Mouse (Mus musculus): Measurements from ENCODE around the gene Nos3. TPM values are rescaled to one million over a fixed set of nuclear protein-coding genes. Genes with fewer than 3 reads are reported as not detected.

The Nos3 gene
- polyA plus RNA-seq, 1 experiment from 2014 or later = 1.8 TPM

DNA sequence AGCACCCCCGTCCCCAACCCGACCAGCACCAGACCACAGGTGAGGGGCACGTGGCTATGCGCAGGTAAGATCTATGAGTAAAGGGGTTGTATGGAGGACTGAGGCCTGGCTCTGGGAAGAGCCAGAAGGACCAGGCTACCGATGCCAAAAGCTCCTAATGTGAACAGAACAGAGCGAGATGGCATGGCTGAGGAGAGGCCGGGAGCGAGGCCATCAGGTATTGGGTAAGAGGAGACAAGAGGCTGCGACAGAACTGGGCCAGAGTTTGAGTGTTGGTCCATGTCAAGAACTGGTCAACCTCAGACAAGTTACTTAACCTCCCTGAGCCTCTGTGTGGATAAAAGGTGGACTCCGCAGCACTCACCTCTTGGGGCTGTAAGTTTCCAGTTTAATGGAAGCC is 353 bp downstream of the Nos3 start:
- TF ChIP-seq EP300 (IDR thresholded peaks at IDR 0.05; ENCODE audit: low read depth) (no peak), CTCF (IDR thresholded peaks at IDR 0.05; ENCODE audit: low read depth) (no peak)

DNA sequence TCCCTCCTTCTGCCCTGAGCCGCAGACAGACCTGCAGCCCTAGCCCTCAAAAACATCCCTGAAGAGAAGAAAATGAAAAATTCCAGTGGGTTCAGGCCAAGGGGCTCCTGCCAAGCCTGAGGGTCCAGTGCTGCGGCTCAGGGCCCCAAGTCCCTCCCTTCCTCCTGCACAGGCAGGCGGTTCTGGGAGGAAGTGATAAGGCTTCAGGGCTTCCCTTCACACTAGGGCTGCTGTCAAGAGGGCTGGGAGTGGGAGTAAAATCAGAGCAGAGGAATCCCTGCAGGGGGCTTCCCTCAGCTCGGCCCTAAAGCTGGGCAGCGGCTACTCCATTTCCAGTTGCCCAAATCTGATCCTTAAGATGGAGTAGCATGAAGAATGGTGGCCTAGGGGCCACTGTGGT is 918 bp downstream of the Nos3 start:
- Histone ChIP-seq H3K9me3 (ENCODE audit: low read length) (no peaks in the 10 kb centered on the region), H3K4me1 (ENCODE audit: insufficient read depth) (no peaks in the 10 kb centered on the region; the same call in 1 of the 2 replicates), H3K4me2 (ENCODE audit: low read depth, low read length) (peak overlapping the region; percentile 47), H3K9ac (replicated peaks) (no peak overlapping the region), H3K27ac (ENCODE audit: low read depth) (peak overlapping the region; percentile 16; the same call in 1 of the 2 replicates), H3K4me3 (ENCODE audit: low read depth, low read length) (0 out of 2 replicates have a peak overlapping the region, but pooled peaks have one; percentile 22), H3K27me3 (ENCODE audit: insufficient read depth, low read length) (no peaks in the 10 kb centered on the region), H3K36me3 (replicated peaks; ENCODE audit: insufficient read depth, low read length) (no peaks in the 10 kb centered on the region)
- no peak for TF ChIP-seq CTCF (IDR thresholded peaks at IDR 0.05; ENCODE audit: low read depth)
- TF ChIP-seq EP300 (IDR thresholded peaks at IDR 0.05; ENCODE audit: low read depth) = no peak
- 20% methylated on average over 5 of the region's 5 CpGs for WGBS (ENCODE audit: insufficient replicate concordance)
- DNase-seq (no peak), ATAC-seq (no peak)

More for the DNA sequence above, 353 bp downstream of the Nos3 start:
- no peaks in the 10 kb centered on the region for H3K36me3 ChIP-seq (replicated peaks; ENCODE audit: insufficient read depth, low read length)
- peak overlapping the region; percentile 47 for H3K4me2 ChIP-seq (ENCODE audit: low read depth, low read length)
- H3K27me3 ChIP-seq (ENCODE audit: insufficient read depth, low read length) = no peaks in the 10 kb centered on the region
- DNase-seq = no peak
- WGBS (ENCODE audit: insufficient replicate concordance) = 63% methylated on average over 10 of the region's 10 CpGs
- ATAC-seq = no peak
- H3K4me1 ChIP-seq (ENCODE audit: insufficient read depth) = no peaks in the 10 kb centered on the region; the same call in 1 of the 2 replicates
- no peaks in the 10 kb centered on the region for H3K9me3 ChIP-seq (ENCODE audit: low read length)
- H3K9ac ChIP-seq (replicated peaks) = no peak overlapping the region
- peak overlapping the region; percentile 22; the same call in 1 of the 2 replicates for H3K4me3 ChIP-seq (ENCODE audit: low read depth, low read length)
- H3K27ac ChIP-seq (ENCODE audit: low read depth) = peak overlapping the region; percentile 16; the same call in 1 of the 2 replicates

DNA sequence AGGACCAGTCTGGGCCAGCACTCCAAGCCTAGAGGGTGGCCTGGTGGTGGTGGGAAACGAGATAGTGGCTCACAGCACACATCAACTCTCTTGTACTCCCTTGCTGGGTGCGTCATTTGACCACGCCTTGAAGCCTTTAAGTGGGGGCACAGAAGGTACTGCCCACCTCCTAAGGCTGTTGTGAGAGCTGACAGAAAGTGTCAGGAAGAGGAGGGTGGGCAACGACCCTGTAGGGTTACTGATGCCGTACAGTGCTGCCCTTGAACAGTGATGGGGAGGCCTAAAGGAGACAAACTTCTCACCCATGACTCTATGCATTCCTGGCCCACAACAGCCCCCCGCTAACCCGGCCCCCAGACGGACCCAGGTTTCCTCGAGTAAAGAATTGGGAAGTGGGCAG is 1.8 kb downstream of the Nos3 start:
- H3K4me1 ChIP-seq (ENCODE audit: insufficient read depth) = no peaks in the 10 kb centered on the region; the same call in 1 of the 2 replicates
- ATAC-seq (no peak), DNase-seq (no peak)
- TF ChIP-seq CTCF (IDR thresholded peaks at IDR 0.05; ENCODE audit: low read depth) (no peak), EP300 (IDR thresholded peaks at IDR 0.05; ENCODE audit: low read depth) (no peak)
- no peak overlapping the region for H3K4me3 ChIP-seq (ENCODE audit: low read depth, low read length)
- no peaks in the 10 kb centered on the region for H3K36me3 ChIP-seq (replicated peaks; ENCODE audit: insufficient read depth, low read length)
- H3K9me3 ChIP-seq (ENCODE audit: low read length) = no peaks in the 10 kb centered on the region
- no peak overlapping the region for H3K27ac ChIP-seq (ENCODE audit: low read depth)
- no peak overlapping the region for H3K9ac ChIP-seq (replicated peaks)
- no peaks in the 10 kb centered on the region for H3K27me3 ChIP-seq (ENCODE audit: insufficient read depth, low read length)
- H3K4me2 ChIP-seq (ENCODE audit: low read depth, low read length) = no peak overlapping the region
- WGBS (ENCODE audit: insufficient replicate concordance) = 66% methylated on average over 9 of the region's 9 CpGs

DNA sequence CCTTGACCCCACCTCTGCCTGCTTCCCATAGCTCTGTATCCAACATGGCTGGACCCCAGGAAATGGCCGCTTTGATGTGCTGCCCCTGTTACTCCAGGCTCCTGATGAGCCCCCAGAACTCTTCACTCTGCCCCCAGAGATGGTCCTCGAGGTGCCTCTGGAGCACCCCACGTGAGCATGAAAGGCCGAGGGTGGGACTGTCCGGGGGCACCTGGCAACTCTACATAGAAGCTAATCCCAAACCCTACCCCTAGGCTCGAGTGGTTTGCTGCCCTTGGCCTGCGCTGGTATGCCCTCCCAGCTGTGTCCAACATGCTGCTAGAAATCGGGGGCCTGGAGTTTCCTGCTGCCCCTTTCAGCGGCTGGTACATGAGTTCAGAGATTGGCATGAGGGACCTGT is 5.2 kb downstream of the Nos3 start:
- no peak overlapping the region for H3K27ac ChIP-seq (ENCODE audit: low read depth)

DNA sequence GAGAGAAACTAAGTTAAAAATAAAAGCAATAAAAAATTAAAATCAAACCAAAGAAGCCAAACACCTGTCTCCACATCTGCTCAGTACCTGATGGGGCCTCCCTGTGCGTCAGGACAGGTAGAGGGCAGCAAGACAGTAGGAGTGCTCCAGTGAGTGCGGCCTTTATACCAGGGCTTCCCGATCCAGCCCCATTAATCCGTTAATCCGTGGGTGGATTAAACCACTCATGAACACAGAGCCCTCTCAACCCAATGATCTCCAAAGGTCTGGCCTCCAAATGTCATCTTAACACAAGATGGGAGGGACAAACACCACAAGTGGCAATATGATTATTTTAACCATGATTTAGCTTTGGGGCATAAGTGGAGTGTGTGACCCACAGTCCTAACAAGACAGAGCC is 9.2 kb downstream of the Nos3 start:
- DNase-seq (no peak), ATAC-seq (no peak)
- no peaks in the 10 kb centered on the region for H3K36me3 ChIP-seq (replicated peaks; ENCODE audit: insufficient read depth, low read length)
- TF ChIP-seq EP300 (IDR thresholded peaks at IDR 0.05; ENCODE audit: low read depth) = no peak
- TF ChIP-seq CTCF (IDR thresholded peaks at IDR 0.05; ENCODE audit: low read depth) = no peak
- H3K27me3 ChIP-seq (ENCODE audit: insufficient read depth, low read length) = no peaks in the 10 kb centered on the region
- H3K27ac ChIP-seq (ENCODE audit: low read depth) = no peak overlapping the region
- H3K9me3 ChIP-seq (ENCODE audit: low read length) = no peaks in the 10 kb centered on the region
- H3K4me2 ChIP-seq (ENCODE audit: low read depth, low read length) = no peak overlapping the region
- H3K9ac ChIP-seq (replicated peaks) = no peak overlapping the region
- H3K4me3 ChIP-seq (ENCODE audit: low read depth, low read length) = no peak overlapping the region
- H3K4me1 ChIP-seq (ENCODE audit: insufficient read depth) = no peaks in the 10 kb centered on the region
- WGBS (ENCODE audit: insufficient replicate concordance) = 74% methylated on average over 5 of the region's 5 CpGs

More for the DNA sequence above, 5.2 kb downstream of the Nos3 start:
- no peaks in the 10 kb centered on the region; the same call in 1 of the 2 replicates for H3K4me1 ChIP-seq (ENCODE audit: insufficient read depth)
- DNase-seq (no peak), ATAC-seq (no peak)
- no peak overlapping the region for H3K9ac ChIP-seq (replicated peaks)
- TF ChIP-seq CTCF (IDR thresholded peaks at IDR 0.05; ENCODE audit: low read depth) = no peak
- TF ChIP-seq EP300 (IDR thresholded peaks at IDR 0.05; ENCODE audit: low read depth) = no peak
- 77% methylated on average over 9 of the region's 9 CpGs for WGBS (ENCODE audit: insufficient replicate concordance)
- H3K27me3 ChIP-seq (ENCODE audit: insufficient read depth, low read length) = no peaks in the 10 kb centered on the region
- no peaks in the 10 kb centered on the region for H3K36me3 ChIP-seq (replicated peaks; ENCODE audit: insufficient read depth, low read length)
- no peak overlapping the region for H3K4me3 ChIP-seq (ENCODE audit: low read depth, low read length)
- H3K9me3 ChIP-seq (ENCODE audit: low read length) = no peaks in the 10 kb centered on the region
- no peak overlapping the region for H3K4me2 ChIP-seq (ENCODE audit: low read depth, low read length)

DNA sequence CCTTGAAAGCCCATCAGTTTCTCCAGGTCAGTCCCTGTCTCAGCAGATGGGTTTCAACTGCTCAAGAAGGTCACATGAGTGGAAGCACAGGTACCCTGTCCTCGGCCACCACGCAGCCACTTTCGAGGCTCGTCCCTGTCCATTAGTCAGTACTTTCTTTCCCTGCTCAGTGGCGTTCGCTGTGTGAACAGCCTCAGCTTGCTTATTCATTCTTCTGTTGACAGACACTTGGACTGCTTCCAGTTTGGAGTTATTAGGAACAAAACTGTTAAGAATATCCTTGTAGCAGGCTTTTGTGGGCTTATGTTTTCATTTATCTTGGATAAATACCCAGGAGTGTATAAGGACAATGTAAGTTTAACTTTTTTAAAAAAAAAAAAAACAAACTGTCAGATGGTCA is 9.6 kb downstream of the Nos3 start:
- Histone ChIP-seq H3K9ac (replicated peaks) (no peak overlapping the region), H3K36me3 (replicated peaks; ENCODE audit: insufficient read depth, low read length) (no peaks in the 10 kb centered on the region), H3K27ac (ENCODE audit: low read depth) (no peak overlapping the region), H3K27me3 (ENCODE audit: insufficient read depth, low read length) (no peaks in the 10 kb centered on the region), H3K9me3 (ENCODE audit: low read length) (no peaks in the 10 kb centered on the region), H3K4me2 (ENCODE audit: low read depth, low read length) (no peak overlapping the region), H3K4me1 (ENCODE audit: insufficient read depth) (no peaks in the 10 kb centered on the region), H3K4me3 (ENCODE audit: low read depth, low read length) (no peak overlapping the region)
- WGBS (ENCODE audit: insufficient replicate concordance) = 63% methylated on average over 6 of the region's 6 CpGs
- TF ChIP-seq CTCF (IDR thresholded peaks at IDR 0.05; ENCODE audit: low read depth) (no peak), EP300 (IDR thresholded peaks at IDR 0.05; ENCODE audit: low read depth) (no peak)
- ATAC-seq = no peak
- no peak for DNase-seq

Data from liver, postnatal 0 days (tissue).